Mouse (Mus musculus) kidney, adult 2 months (tissue): ENCODE data around the gene Cyth4.

Experiments used
- CTCF ChIP-seq: fragments of 200-500 bp; conservative IDR thresholded peaks from 2 replicates; pipeline ENCODE4 v1.5.1; 2011; ENCODE audit warnings: low read depth, mild to moderate bottlenecking, control low read depth, low read length, moderate library complexity, mixed read lengths; ENCODE audit not compliant: insufficient read depth, insufficient read length
- POLR2A ChIP-seq: fragments of 200-500 bp; IDR thresholded peaks from one replicate; pipeline ENCODE4 v1.6.1; 2011; ENCODE audit warnings: low read depth, low read length, control low read depth

DNA sequence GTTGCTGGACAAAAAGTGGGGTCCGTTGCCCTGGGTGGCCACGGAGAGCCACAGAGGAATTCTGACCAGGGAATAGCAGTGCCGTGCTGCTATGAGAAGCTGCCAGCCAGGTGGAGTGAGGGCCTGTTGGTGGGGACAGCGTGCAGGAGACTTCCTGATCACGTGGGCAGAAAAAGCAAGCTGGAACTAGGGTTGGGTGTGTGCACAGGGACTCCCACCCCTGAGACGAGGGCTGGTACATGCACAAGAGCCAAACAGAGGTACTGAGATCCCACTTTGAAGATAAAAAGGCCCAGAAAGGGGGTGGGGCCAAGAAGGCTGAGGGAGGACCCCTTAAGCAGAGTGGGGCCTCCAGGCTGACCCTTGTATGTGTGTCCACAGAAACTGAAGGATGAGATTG is 7.4 kb downstream of the Cyth4 start:
- TF ChIP-seq CTCF (no peak), POLR2A (no peak)
